Mouse (Mus musculus) layer of hippocampus, postnatal 14 days (tissue): ENCODE measurements around the gene Rps6. TPM values are rescaled to one million over a fixed set of nuclear protein-coding genes. Genes with fewer than 3 reads are reported as not detected.
A peak's percentile ranks its signal among the peaks of the same experiment; 100 is the strongest.

Source experiments
- DNase-seq, 2 experiments: peaks; one replicate each; pipeline ENCODE4 v3.0.0; 2021 to 2022; ENCODE audit warnings: low spot score in 2 of 2, mixed read lengths in 1 of 2
- long read RNA-seq, 2 experiments: library from polyadenylated mRNA; stranded (forward); transcript quantifications; one replicate each; pipeline ENCODE4 v2.0.0; 2021
- total RNA-seq, 2 experiments: library from RNA; stranded (reverse); gene quantifications; 2 replicates each; pipeline ENCODE4 v1.2.3; 2021

Rps6 gene
- total RNA-seq, result 100 to 1,000 TPM; 393 to 396 TPM
- long read RNA-seq, experiment 1, transcript Rps6-204 (4 exons, 1,128 nt), result minor isoform, 38 of 122 reads
- long read RNA-seq, experiment 1, transcript Rps6-201 (5 exons, 878 nt), result major isoform, 77 of 122 reads
- long read RNA-seq, experiment 1, partial matches to known transcripts, result 5 of 122 reads
- long read RNA-seq, experiment 1, other reads (novel, unspliced or antisense), result 2 of 122 reads
- long read RNA-seq, experiment 2, transcript Rps6-201 (5 exons, 878 nt), result major isoform, 180 of 243 reads
- long read RNA-seq, experiment 2, transcript Rps6-204 (4 exons, 1,128 nt), result minor isoform, 54 of 243 reads
- long read RNA-seq, experiment 2, partial matches to known transcripts, result 2 of 243 reads
- long read RNA-seq, experiment 2, other reads (novel, unspliced or antisense), result 7 of 243 reads

DNA sequence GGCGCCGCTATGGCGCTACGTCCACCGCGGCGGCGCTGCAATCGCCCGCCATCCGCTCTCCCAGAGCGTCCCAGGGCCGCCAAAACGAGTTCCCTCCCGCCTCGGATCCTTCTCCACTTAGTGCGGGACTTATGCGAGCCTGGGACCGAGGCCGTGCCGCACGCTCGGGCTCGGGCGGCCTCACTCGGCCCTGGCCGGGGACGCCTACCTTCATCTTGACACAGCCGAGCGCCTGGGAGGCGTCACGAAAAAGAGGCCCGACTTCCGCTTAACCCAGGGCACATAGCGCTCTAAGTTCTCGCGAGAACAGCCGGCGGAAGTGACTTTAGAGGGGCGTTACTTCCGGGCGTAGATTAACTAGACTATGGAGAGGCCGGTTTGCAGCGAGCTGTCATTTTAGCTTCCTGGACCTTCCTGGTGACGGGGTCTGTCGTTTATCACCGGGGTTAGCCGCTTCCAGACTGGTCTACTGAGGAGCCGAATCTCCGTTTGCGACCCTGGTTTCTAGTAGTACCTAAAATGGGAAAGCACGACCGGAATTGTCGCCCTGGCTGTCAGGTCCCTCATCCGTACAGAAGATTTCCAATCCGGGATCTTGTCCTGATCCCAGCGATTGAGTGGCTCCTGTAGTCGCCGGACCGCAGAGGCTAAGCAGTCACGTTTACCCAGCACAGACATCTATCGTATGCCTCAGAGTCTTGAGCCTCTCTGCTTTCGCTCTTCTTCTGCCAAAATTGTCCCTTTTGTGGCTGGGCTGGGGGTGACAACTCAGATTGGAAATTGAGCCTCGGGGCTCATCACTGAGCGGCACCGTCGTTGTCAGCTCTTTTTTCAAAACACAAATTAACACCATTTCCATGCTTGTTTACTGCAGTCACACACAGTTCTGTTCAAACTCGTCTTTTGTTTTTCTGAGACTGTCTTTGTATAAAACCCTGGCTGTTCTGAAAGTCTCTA is at the start of gene Rps6:
Gene Rps6 (minus strand): TSS at position 300 of the 957 bp plus-strand sequence.
- DNase-seq, result peak; percentile 95 to 98

DNA sequence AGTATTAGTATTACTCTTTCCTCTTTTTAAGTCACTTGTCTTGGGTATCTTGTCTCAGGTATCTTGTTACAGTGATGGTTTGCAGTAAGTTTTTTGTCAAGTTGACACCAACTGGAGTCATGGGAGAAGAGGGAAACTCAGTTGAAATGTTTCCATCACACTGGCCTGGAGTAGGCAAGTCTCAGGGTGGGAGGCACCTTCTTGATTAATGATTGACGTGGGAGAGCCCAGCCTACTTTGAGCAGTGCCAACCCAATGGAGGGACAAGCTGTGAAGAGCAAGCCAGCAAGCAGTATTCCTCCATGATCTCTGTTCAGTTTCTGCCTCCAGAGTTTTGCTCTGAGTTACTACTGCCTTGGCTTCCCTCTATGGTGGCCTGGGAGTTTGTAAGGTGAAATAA is 48.7 kb upstream of the Rps6 start:
- DNase-seq, result no peak

DNA sequence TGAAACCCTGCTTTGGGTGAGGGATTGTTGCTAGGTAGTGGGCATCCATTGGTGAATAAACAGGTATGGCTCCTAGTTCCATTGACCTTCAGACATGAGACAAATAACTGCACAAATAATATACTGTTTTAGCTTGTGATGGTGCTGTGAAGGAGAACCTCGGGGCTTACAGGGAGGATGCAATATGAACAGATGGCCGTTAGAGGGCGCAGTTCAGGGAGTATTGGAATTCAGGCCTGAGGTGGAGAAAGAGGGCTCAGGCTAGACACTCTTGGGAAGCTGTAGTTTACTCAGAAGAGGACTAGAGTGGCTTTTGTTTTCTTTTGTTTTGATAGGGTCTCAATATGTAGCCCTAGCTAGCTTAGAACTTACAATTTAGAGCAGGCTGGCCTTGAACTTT is 47.8 kb upstream of the Rps6 start:
- no peak for DNase-seq

DNA sequence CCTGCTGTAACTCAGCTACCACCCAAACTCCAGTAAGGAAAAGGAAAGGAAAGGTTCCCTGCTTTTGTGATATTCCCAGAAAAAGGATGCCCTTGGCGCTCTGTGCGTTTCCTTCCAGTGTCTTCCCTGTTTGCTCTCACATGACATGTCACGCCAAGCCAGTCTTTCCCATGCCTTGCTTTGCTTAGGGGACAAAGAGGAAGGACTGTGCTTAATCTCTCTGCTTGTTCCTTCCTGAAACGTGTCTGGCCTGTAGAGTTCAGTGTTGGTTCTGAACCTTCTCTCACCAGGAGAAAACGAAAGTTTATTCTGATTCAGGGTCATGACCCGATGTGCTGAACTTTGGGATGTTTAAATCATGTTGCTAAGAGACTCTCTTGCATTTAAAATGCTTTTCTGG is 45.1 kb upstream of the Rps6 start:
- no peak for DNase-seq

DNA sequence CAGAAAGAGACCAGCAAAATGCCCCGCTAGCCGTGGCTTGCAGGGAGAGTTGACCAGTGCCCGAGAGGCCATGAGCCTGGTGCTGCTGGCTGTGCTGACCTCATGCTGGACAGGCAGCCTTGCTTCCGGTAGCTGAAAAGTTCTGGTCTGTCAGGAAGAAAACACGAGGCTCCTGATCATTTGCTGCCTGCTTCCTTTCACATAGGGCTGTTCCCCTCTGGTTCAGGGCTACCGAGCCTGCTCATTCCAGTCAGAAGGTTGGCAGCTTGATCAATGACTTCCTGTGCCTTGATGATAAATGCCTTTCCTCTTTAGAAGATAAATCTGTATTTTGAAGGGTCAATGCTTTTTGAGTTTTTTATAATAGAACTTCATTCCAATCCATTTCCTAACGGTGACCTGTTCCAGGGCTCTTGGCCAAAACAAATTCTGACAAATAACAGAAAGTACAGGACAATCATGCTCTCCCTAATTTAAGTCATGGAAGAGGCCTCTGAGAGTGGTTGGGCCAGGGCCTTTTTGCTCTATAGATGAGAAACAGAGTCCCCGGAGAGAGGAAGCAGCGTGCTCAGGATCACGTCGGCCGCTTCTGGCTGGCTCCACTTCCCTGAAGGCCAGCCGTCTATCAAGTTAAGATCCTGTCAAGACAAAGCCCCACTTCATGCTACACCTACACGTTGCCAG is 41.7 kb upstream of the Rps6 start:
- no peak for DNase-seq

DNA sequence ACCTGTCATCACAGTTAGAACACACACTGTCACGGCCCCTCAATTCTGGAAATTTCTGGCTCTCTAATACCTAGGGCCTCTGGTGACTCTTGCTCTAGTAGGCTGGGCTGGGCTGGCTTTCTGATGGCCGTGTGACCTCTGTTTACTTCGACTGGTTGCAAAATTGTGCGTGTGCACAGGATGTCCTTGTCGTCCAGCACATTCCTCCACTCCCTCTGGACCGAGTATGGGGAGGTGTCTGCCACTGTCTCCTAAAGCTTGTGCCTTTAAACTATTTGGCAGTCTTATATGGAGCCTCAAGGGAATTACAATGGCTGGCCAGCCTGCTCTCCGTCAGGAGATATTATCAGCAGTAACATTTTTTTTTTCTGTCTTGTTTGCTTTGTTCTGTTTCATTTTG is 40.2 kb upstream of the Rps6 start:
- no peak for DNase-seq

DNA sequence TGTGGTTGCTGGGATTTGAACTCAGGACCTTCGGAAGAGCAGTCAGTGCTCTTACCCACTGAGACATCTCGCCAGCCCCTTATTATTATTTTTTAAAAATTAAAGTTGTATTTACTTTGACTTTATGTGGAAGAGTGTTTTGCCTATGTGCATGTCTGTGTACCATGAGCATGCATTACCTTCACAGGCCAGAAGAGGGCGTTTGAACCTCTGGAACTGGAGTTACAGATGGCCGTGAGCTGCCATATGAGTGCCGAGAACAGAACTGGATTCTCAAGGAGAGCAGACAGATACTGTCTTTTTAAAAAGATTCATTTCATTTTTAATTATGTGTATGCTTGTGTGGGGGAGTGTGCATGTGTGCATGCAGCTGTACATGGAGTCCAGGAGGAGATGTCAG is 30.7 kb upstream of the Rps6 start:
- no peak for DNase-seq

DNA sequence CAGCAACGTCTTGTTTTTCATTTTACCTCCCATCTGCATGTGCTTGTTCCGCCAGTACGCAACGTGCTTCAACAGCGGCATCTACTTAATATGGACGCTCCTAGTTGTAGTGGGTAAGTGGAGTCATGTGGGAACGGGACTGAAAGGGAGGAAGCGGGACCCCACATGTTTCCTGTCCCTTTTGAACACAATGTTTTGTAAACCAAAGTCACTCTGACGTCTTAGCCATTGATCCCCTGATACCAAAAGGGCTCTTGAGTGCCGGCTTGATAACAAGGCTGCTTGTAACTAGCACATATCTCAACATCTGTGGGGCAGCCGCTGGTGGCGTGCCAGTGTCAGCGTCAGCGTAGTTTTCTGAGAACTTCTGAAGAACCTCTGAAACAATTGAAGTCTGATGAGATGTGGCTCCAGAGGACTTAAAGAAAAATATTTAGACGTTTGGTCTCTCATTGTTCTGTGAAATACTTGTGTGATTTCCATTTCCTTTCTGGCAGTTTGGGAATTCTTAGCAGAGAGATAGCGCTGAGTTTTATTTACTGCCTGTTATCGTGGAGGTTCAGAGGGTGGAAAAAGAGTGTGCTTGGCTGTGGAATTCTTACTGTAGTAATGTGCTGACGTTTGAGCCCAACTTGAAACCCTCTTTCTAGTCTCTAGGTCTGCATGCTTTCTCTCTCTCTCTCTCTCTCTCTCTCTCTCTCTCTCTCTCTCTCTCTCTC is 29.1 kb upstream of the Rps6 start:
- DNase-seq, result no peak

DNA sequence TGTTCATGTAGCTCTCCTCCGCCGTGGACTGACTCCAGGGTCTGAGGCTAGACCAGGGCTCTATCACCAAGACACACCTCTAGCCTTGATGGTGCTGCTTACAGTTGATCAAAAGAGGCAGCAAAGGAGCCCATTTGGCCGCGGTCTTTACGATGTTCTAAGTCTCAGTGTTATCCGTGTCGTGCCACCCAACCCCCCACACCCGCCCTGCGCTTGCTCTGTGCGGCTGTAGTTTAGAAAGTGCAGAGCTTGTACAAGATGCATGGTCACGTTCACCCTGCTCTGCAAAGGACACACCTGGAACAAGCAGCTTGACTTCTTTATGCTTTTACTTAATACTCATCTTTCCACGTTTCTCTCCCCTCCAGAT is 28.6 kb upstream of the Rps6 start:
- DNase-seq, result no peak

DNA sequence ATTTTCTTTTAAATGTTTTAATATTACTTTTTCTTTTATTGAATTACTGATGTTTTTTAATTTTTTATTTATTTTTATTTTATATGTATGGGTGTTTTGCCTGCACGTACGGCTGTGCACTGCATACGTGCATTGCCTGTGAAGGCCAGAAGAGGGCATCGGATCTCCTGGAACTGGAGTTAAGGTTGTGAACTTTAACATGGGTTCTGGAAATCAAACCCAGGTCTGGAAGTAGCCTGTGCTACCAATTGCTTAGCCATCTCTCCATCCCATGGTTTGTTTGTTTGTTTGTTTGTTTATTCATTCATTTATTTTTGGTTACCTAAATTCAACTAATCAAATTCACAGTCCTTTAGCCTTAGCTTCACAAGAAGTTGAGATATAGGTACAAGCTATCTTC is 27.7 kb upstream of the Rps6 start:
- no peak for DNase-seq

DNA sequence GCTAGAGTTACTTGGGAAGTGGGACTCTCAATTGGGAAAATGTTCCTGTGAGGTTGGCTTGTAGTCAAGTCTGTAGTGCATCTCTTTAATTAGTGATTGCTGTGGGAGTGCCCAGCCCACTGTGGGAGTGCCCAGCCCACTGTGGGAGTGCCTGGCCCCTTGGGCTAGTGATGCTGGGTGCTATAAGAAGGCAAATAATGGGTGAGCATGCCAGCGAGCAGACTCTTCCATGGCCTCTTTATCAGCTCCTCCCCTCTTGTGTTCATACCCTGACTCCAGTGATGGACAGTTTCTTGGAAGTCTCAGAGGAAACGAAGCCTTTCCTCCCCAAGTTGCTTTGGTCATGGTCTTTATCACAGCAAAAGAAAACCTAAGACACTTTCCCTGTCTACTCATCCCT is 25.2 kb upstream of the Rps6 start:
- DNase-seq, result no peak

DNA sequence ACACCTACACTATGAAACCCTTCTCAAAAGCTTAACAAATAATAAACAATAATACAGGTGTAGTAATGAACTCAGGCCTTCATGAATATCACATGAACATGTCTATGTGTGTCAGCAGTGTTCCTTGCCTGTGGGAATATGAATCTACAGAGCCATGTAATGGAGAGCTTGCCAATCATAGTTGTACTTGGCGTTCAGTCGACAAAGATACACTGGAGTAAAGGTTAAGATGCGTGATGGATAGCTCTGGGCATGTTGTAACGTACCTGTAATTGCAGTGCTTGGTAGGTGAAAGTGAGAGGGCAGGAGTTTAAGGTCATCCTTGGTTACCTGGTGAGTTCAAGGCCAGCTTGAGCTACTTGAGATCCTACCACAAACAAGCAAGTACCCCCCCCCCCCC is 24.0 kb upstream of the Rps6 start:
- DNase-seq, result no peak

DNA sequence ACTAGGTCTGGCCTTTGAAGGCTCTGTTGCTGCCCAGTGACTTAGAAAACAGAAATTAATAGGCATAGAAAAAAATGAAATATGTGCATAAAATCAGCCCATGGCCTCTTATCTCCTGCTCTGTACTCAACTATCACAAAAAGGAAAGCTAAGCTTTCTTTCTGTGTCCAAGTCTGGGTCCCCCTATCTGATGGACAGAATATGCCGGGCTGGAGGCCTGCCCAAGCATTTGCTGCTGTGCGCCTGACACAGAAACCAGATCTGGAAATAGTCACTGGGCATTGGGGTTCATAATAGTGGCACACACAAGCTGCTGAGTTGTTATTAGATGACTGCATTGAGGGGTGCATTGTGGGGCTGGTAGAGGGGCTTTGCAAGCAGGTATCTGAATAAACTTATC is 22.3 kb upstream of the Rps6 start:
- DNase-seq, result no peak

DNA sequence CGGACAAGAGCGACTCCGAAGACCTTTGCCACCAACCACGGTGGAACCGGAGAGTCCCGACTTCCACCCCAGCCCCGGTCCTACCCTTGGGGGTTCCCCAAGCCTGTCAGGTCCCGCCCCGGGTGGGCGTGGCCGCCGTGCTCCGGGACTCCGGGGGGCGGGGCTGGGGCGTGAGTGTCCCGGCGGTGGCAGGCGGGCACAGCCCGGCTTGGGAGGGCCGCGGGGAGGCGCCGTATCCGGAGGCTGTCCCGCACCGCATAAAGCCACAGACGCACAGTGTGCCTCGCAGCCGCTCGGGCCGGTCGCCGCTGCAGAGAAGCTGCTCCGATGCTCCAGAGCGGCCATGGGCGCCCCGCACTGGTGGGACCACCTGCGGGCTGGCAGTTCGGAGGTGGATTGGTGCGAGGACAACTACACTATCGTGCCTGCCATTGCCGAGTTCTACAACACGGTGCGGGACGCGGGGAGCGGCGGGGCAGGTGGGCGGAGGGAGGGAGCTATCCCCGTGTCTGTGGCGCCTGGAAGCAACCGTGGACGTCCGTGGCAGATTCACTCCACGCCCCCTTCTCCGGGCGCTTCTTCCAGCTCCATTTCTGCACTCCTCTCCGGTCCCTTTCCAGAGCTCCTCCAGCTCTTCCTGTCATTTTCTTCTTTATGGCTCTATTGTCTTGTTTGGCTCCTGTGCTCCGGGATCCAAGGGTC is 17.1 kb upstream of the Rps6 start, which contains the start of gene Acer2:
Gene Acer2 (plus strand): TSS at position 251 of the 702 bp plus-strand sequence.
- peak; percentile 54 to 80 for DNase-seq

DNA sequence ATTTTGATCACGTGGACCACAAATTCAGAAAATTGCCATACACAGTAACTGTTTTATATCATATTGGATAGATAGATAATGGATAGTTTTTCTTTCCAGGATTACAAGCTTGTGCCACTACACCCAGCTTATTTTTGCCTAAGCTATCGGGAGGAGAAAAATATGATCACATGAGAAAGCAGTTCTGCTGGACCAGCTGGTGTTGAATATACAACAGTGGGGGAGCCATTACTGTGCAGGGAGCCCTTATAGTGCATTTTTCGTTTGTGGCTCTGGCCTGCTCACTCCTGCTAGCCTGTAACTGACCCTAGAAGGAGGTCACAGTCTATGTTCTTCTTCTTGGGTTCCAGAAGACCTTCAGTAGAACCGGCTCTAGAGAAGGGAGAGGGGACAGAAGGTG is 15.9 kb upstream of the Rps6 start:
- peak in 1 of 2 experiments; percentile 55 for DNase-seq

DNA sequence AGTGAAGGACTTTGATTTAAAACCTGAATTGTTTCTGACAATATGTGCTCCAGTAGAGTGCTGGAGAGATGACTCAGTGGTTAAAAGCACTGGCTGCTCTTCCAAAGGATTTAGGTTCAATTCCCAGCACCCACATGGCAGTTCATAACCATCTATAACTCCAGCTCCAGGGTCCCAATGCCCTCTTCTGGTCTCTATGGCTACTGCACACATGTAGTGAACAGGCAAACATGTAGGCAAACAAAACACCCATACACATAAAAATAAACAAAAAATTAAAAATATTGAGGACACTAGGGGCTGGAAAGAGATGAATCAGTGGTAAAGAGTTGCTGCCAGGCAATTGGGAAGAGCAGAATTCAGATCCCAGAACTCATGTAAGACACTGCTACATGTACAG is 14.8 kb upstream of the Rps6 start:
- DNase-seq, result no peak

DNA sequence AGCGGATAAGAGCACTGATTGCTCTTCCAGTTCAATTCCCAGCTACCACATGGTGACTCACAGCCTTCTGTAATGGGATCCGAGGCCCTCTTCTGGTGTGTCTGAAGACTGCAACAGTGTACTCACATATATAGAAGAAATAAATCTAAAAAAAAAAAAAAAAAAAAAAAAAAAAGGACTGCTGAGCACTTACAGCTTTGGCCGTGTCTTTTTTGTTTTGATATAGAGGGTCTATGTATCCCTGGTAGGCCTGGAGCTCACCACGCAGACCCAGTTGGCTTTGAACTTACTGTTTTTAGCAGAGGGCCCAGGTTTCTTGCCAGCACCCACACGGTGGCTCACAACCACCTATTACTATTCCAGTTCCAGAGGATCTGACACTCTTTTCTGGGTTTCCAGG is 6.9 kb upstream of the Rps6 start:
- no peak for DNase-seq

DNA sequence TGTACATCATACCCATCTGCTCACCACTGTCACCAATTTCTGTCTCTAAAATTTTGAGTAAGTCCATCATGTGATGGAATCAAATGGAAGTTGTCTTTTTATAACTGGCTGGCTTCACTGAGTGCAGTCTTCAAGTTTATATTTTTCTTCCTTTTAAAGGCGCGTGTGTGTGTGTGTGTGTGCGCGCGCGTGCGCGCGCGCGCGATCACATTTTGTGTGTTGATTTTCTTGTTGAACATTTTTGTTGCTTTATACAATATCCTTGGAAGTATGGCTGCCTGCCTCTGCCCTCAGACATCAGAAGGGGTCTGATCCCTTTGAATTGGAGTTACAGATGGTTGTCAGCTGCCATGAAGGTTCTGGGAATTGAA is 843 bp upstream of the Rps6 start:
- peak in 1 of 2 experiments; percentile 16 for DNase-seq

DNA sequence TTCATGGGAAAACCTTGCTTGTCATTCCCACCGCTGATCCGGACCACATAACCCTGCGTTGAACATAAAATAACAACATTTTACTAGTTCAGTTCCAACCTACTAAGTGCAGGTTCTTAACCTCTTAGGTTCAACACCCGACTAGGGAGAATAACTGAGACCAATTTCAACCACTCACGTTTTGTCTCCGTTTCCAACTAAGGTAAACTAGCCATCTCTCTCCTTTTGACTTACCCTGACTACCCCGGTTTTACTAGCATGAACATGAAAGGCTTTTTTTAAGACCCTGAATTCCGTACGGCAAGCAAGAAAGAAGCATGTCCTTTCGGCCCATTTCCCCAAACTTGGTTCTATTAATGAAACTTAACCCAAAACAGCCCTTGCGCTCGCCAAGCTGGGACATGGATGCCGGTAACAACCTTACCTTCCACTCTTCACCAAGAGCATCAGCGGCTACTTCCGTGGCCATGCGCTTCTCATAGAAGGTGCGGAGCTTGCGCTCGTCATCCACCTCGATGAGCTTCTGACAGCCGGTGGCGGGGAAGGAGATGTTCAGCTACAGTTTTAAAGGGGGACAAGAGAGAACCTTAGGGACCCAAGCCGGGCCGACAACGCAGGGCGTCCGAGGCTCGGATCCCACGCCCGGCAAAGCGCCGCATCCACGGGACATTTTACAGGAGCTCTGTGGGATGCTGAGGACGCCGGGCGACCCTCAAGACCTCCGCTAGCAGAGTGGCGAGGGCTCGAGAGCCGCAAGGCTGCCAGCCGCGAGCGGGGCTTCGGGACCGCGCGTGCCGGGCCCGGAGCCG is 704 bp downstream of the Rps6 start:
- DNase-seq, result peak in 1 of 2 experiments; percentile 8
